Mouse (Mus musculus): Measurements from ENCODE around the gene Ptpre.
"Not testable (repeated sequence)": the region's sequence is repeated elsewhere in the genome, so short reads cannot be mapped to it uniquely, and the experiment has no call there.

- TF ChIP-seq CTCF (IDR thresholded peaks at IDR 0.05; ENCODE audit: low read depth); EP300 (optimal IDR thresholded peaks at IDR 0.05): not testable (repeated sequence)
Observed at GRCm38 (mm10) chr7:135699351-135699750, 162.1 kb downstream of the Ptpre start.

All from stomach, postnatal 0 days (tissue).